Mouse (Mus musculus): ENCODE measurements around the gene Sema6d.

Gene Sema6d

GRCm38 (mm10) chr2:124401727-124402380 is 312.1 kb downstream of the Sema6d start:
- DNase-seq (ENCODE audit: low spot score in 2 of 2) = no peak

GRCm38 (mm10) chr2:124403571-124403970 is 313.8 kb downstream of the Sema6d start:
- DNase-seq (ENCODE audit: low spot score in 2 of 2) = no peak

GRCm38 (mm10) chr2:124403981-124404380 is 314.2 kb downstream of the Sema6d start:
- no peak for DNase-seq (ENCODE audit: low spot score in 2 of 2)

DNA sequence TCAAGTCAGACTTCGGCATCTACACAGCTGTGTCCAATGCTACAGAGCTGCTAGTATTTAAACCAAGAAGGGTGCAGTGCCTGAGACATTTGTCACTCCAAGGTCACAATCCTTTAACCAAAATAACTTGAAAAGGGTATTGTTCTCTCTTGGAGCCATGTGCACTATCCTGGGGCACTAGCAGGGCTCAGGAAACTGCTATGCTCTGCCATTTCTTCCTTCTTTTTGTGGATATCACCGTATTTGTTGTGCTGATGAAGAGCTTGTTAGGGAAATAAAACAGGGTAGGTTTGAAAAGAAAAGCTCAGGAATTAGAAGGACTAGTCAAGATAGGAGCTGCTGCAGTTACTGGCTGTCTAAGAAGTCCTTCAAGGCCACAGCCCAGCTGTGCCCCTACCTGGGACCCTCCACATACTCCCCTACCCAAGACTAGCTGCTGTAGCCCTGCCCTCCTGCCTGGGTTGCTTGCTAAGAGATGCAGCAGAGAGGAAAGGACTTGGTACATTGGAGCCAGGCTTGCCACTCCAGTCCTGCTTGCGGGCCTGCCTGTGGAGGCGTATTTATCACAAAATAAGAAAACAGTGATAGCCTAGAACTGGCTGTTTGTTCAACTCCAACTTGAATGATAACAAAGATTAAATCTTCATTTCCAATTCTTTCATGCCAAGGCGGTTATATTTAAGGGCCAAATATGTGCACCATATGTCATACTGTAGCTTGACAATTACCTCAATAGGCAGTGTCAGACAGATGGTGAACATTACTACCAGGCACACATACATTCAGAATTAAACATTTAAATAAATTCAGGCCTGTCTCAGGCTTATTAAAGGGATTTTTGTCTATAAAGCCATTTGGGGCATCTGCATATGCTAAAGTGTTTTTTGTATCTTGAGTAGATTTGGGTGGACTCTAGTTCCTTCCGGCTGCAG is 315.1 kb downstream of the Sema6d start:
- no peak for DNase-seq (ENCODE audit: low spot score in 2 of 2)

GRCm38 (mm10) chr2:124408956-124409355 is 319.2 kb downstream of the Sema6d start:
- DNase-seq (ENCODE audit: low spot score in 2 of 2) = no peak

- DNase-seq (ENCODE audit: low spot score in 2 of 2) = no peak
These were observed 327.0 kb downstream of the Sema6d start for GRCm38 (mm10) chr2:124416730-124417129.

DNA sequence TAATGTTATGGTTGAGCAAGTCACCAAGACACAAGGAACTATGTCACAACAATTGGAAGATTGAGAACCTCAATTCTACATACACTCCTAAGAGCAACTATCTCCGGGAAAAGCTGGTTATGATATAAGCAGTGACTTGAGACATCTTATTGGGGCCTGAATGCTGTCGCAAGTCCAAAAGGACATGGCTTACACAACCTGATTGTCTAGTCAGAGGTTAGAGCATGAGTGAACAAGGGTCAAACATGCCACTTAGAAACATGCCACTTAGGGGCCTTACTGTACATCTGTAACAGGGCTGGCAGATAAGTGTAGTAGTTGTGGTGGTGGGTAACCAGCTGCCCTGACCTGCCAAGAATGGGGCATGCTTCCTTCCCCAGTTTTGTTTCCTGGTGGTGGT is 328.6 kb downstream of the Sema6d start:
- no peak for DNase-seq (ENCODE audit: low spot score in 2 of 2)

GRCm38 (mm10) chr2:124420170-124420825 is 330.5 kb downstream of the Sema6d start:
- no peak for DNase-seq (ENCODE audit: low spot score in 2 of 2)

DNA sequence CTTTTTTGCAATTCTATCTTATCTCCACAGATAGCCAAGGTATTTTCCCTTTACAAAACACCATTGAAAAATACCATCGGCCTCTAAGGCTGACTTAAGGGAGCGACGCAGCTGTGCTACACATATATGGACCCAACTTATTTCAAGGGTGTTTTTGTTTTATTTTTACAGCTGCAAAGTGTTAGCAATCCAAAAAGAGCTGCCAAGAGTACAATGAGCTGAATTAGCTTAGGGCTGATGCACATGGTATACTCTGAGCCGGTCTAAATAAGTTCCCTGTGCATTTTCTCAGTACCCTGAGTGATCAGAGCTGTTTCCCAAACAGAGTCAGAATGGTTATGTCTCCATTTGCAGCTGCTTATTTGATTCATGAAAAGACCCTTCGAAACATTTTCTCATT is 340.0 kb downstream of the Sema6d start:
- DNase-seq (ENCODE audit: low spot score in 2 of 2) = no peak

- DNase-seq (ENCODE audit: low spot score in 2 of 2) = no peak
These were observed 340.9 kb downstream of the Sema6d start for GRCm38 (mm10) chr2:124430708-124431107.

- no peak for DNase-seq (ENCODE audit: low spot score in 2 of 2)
These were observed 345.7 kb downstream of the Sema6d start for GRCm38 (mm10) chr2:124435382-124436002.

DNA sequence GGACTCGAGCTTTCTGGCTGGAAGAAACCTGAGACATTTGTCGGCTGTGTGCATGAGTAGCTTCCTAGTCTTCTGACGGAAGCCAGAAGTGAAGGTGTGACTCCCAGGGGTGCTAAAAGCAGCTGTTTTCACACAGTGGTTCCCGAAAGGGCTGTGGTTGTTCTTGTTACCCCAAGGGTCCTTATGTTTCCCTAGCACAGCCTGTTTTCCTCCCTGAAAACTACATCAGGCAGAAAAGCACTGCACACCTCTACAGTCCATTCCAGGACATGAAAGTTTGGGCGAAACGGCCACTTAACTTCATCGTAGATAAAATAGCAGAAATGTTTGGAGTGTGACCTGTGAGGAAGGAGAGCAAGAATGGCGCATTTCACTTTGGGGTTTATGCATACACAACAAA is 346.9 kb downstream of the Sema6d start:
- no peak for DNase-seq (ENCODE audit: low spot score in 2 of 2)

GRCm38 (mm10) chr2:124444199-124444598 is 354.4 kb downstream of the Sema6d start:
- DNase-seq (ENCODE audit: low spot score in 2 of 2) = no peak

DNA sequence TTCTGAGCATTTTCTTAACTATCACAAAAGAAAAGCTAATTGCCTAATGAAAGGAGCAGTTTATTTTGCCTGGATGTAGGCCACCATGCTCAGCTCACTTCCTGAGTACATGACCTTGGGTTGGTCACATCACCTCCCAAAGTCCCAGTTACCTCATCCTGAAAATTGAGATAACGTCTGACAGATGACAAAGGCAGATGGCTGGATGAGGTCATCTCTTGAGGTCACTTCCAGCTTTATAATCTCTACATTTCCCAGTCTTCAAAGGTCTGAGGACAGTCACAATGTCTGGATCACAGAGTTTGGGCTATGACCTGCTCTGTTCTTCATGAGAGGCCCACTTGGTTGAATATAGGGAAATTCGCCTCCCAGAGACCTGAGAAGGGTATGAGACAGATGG is 366.1 kb downstream of the Sema6d start:
- no peak for DNase-seq (ENCODE audit: low spot score in 2 of 2)

GRCm38 (mm10) chr2:124456999-124457398 is 367.2 kb downstream of the Sema6d start:
- DNase-seq (ENCODE audit: low spot score in 2 of 2) = no peak

DNA sequence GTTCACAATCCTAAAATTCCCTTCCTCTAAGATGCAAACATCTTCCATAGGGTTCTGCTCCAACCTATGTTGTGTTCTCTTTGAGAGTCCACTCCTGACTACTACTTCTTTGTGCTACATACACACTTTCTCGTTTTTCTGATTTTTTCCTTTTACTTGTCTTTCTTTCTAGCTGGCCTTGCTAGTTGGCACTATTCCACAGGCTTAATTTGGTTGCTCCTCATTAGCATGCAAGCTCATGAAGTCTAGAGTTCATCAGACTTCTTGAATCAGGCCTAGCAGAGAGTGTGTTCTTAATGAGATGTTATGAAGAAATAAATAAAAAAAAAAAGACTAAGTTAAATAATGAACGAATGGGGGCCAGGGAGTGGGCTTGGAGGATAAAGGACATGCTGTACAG is 368.3 kb downstream of the Sema6d start:
- no peak for DNase-seq (ENCODE audit: low spot score in 2 of 2)

DNA sequence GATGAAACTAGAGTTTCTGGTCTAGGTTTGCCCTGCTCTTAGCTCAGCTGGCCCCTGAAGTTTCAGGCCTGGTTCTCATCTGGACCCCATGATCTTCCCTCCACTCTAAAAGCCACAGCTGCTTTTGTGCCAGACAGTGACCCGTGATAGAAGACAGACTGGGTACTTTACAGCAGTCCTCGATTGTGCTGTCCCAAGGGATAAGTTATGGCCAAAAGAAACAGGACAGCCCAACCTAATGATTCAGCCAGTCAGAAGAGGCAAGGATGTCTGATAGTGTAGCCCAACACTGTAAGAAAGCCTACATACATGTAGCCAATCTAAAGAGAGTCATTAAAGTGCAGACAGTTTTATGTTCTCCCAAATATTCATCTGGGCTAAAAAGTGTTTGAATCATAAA is 371.2 kb downstream of the Sema6d start:
- no peak for DNase-seq (ENCODE audit: low spot score in 2 of 2)

GRCm38 (mm10) chr2:124461378-124461851 is 371.6 kb downstream of the Sema6d start:
- DNase-seq (ENCODE audit: low spot score in 2 of 2) = no peak

DNA sequence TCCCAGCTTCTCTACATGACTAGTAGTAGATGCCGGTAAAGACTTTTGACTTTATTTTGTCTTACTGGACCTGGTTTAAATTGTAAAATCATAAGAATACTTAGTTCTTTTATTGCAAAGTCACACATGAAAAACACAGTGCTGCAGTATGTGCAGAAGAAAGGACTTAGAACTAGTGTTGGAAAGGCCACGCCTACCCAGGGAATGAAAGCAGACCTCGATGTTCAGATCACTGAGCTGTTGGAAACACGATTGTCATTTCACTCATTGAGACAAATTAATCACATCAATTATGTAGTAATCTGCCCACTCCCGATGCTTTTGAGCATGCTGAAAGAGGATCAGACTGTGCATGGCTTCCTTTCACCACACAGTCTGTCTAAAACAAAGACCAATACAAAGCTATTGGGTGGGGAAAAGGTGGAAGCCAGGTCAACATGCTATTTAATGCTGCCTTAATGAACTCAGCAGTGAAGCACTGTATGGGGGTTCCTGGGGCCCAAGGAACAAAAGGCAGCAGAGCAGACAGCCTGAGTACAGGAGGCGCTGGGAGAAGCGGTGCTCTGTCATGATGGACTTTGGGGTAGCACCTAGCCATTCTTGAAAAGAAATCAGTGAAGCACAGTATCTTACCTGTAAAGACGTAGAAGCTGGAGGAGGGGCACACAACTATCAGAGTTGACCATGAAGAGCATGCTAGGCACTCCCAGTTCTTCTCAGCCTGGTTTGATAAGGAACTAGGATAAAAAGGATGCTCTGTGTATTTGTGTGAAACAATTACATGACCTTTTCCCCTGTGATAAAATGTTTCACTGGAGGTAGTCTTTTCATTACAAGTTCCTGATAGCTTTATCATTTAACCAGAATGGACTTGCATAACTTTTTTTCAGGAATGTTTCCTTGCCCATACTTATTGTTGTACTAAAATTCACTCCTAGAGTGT is 375.5 kb downstream of the Sema6d start:
- DNase-seq (ENCODE audit: low spot score in 2 of 2) = no peak

DNA sequence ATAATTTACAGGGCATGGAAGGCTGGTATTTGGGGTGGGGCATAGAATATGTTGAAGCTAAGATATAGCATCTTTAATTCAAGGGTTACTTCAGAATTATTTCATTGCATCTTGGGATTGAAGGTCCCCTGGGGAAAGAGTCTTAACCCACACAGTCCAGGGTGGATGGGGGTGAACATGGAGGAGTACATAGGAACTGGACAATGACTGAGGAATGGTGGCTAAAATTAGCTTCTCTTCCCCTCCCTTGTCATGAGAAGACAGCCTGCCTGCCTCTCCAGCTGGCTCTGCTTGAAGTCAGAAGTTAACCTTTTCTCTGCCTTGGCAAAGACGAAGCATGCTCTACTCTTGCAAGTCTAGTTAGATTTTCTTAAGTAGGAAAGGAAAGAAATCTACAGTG is 377.7 kb downstream of the Sema6d start:
- DNase-seq (ENCODE audit: low spot score in 2 of 2) = no peak

Data from left cerebral cortex, adult 9 months (tissue).